Mouse (Mus musculus): ENCODE data around the gene Mup7. TPM values are rescaled to one million over a fixed set of nuclear protein-coding genes. Genes with fewer than 3 reads are reported as not detected.

Gene Mup7
- not detected for polyA plus RNA-seq (2014; fragmentation: Illumina TruSeq; extraction: RNeasy Lipid Tissue Mini Kit (QIAGEN cat#74804); ENCODE audit: low read depth, low replicate concordance)

DNA sequence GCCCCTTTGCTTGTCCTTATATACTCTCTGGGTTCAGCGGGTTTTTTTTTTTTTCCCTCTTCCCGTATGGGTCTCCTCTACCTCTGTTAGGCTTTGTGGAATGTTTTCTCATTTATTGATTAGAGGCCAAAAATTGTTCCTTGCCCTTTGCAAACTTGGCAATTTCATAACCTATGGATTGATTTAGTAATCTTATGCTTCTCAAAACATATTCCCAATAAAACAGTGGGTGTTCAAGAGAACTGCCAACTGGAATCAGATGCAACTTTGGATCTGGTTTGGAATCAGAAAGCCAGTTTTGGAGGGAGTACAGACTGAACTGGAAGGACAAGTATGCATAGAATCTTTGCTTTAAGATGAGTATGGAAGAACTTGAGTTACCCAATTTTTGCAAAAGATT, at the start of gene Mup7:
Gene Mup7, minus strand, starts transcription at position 101 of the 400 bp plus-strand sequence.

Other genes with a start within 250 kb of the Mup7 start
- gene Slc46a2, start 155.4 kb downstream of the Mup7 start, polyA plus RNA-seq (2014; fragmentation: Illumina TruSeq; extraction: RNeasy Lipid Tissue Mini Kit (QIAGEN cat#74804); ENCODE audit: low read depth, low replicate concordance), result 16.7 TPM
- gene Mup4, start 109.8 kb downstream of the Mup7 start, polyA plus RNA-seq (2014; fragmentation: Illumina TruSeq; extraction: RNeasy Lipid Tissue Mini Kit (QIAGEN cat#74804); ENCODE audit: low read depth, low replicate concordance), result 2.2 TPM
- gene Mup6, start 106.2 kb downstream of the Mup7 start, polyA plus RNA-seq (2014; fragmentation: Illumina TruSeq; extraction: RNeasy Lipid Tissue Mini Kit (QIAGEN cat#74804); ENCODE audit: low read depth, low replicate concordance), result 20.9 TPM
- not detected for gene Mup2, start 83.8 kb upstream of the Mup7 start, polyA plus RNA-seq (2014; fragmentation: Illumina TruSeq; extraction: RNeasy Lipid Tissue Mini Kit (QIAGEN cat#74804); ENCODE audit: low read depth, low replicate concordance)
- gene Mup8, start 152.1 kb upstream of the Mup7 start, polyA plus RNA-seq (2014; fragmentation: Illumina TruSeq; extraction: RNeasy Lipid Tissue Mini Kit (QIAGEN cat#74804); ENCODE audit: low read depth, low replicate concordance), result not detected

All from adipose tissue, adult 10 weeks (tissue).